Mouse (Mus musculus) liver, adult 2 months (tissue): ENCODE measurements around the gene Cyb561a3.
A peak's percentile ranks its signal among the peaks of the same experiment; 100 is the strongest.

Source experiments
- CTCF ChIP-seq: fragments of 200-500 bp; IDR thresholded peaks from 2 replicates; pipeline ENCODE4 v1.5.1; 2011; ENCODE audit warnings: low read depth, low read length, control low read depth
- POLR2A ChIP-seq: fragments of 200-500 bp; IDR thresholded peaks from 2 replicates; pipeline ENCODE4 v1.6.1; 2011; ENCODE audit warnings: low read length, control low read depth; ENCODE audit not compliant: insufficient read depth; ENCODE audit errors: extremely low read depth

DNA sequence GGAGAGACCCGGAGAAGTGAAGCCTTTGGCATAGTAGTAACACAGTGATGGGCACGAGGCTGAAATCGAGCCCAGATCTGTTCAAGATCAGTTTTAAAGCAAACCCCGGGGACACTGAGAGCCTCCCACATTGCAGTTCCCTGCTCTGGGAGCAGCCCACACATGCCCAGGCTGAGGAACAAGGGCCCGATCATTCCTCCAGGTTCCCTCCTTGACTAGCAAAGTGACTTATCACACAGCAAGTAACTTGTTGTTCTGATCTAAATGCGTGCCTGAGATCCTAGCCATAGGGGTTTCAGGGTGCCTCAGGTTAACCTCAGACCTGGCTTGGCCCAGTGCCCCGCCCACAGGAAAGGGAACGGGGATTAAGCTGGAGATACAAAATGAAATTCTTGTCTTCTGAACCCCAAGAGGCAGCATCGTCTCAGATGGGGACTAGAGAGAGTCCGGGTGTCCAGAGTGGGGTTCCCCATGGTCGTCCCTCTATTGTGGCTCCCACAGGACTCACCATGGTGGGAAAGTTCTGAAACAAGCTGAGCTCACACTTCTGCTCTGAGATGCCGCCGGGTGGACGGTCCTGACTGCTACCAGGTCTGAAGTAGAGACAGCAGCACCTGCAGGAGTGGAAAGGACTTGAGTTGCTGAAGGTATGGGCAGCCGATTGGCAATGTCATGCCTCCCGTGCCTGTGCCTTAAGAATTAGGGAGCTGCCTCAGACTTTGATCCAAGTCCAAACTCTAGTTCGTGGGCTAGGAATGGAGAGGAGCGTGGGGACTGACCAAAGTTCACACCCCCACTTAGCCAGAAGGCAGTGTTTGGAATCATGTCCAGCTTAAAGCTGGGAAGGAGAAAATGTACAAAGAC, 26.9 kb downstream of the Cyb561a3 start:
- TF ChIP-seq CTCF (no peak), POLR2A (0 out of 2 replicates have a peak, but pooled peaks have one; percentile 79)
